Mouse (Mus musculus) heart, postnatal 4 days (tissue): Measurements from ENCODE around the gene Strbp. TPM values are rescaled to one million over a fixed set of nuclear protein-coding genes. Genes with fewer than 3 reads are reported as not detected.
A peak's percentile ranks its signal among the peaks of the same experiment; 100 is the strongest.
"Not testable (repeated sequence)": the region's sequence is repeated elsewhere in the genome, so short reads cannot be mapped to it uniquely, and the experiment has no call there.

Experiments
- DNase-seq: peaks from one replicate; pipeline ENCODE4 v3.0.0; 2021
- total RNA-seq, 2 experiments: library from RNA; stranded (reverse); gene quantifications; 2 replicates each; pipeline ENCODE4 v1.2.3; 2021

Strbp gene
- total RNA-seq, 2 experiments from 2014 or later: 33.0 to 33.4 TPM

DNA sequence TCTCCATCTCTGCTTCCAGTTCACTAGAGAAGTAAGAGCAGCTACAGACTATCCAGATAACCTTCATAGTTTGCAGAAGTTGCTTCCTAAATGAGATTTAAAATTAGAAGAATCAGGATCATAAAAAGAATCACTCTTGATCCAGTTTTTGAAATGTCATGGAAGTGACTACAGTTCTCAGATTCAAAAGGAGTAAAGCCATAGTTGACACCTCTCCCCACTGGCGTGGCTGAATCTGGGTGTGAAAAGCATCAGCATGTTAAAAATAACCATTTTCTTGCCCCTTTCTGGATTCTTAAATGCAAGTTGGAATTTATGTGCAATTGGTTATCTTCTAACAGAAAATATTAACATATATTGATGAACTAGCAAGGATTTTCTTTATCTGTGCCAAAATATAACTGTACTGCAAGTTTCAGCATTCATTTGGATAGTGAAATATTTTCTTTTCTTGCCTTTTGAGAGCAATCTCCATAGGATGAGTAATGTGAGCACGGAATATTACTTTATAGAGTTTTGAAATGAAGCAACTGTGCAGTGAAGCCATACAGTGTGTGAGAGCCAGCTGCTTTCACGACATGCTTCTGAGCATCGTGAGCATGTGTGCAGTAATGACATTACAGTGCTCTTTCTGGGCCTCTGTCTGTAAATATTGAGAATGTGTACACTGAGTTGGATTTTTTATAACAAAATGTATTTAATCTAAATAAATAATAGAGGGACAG is 184.9 kb downstream of the Strbp start:
- no peak for DNase-seq

- peak; percentile 11 for DNase-seq
These were observed 186.7 kb downstream of the Strbp start for GRCm38 (mm10) chr2:37516922-37517462.

- no peak for DNase-seq
These were observed 187.5 kb downstream of the Strbp start, which contains the start of gene Gpr21 for GRCm38 (mm10) chr2:37516030-37516710. Gene Gpr21 (plus strand): TSS chr2:37516332.

DNA sequence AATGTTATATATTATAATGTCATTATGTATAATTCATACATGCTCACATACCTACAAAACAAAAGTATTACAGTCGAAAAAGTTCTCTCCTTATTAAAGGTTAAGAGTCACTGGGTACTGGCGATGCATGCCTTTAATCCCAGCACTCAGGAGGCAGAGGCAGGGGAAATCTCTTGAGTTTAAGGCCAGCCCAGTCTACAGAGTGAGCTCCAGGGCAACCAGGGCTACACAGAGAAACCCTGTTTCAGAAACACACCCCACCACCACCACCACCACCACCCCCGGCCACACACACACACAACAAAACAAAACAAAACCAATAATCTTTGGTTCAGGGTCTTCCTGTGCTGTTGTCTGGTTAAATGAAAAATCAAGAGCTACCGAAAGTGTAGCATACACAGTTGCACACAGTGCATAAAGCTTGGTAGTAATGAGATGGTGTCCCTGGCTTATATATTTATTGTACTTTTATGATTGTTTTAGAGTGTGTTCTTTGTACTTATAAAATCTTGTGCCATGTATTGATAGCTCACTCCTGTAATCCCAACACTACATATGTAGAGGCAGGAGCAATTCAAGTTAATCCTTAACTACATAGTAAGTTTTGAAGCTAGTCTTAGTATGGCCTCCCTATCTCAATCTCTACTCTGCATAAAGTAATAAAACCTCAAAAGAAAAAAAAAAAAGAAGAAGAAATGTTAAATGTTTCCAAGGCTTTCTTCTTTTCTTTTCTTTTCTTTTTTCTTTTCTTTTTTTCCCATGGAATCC is 192.3 kb downstream of the Strbp start:
- no peak for DNase-seq

- not testable (repeated sequence) for DNase-seq
These were observed 197.8 kb downstream of the Strbp start for GRCm38 (mm10) chr2:37505856-37506255.

GRCm38 (mm10) chr2:37497321-37497720 is 206.3 kb downstream of the Strbp start:
- DNase-seq: no peak

DNA sequence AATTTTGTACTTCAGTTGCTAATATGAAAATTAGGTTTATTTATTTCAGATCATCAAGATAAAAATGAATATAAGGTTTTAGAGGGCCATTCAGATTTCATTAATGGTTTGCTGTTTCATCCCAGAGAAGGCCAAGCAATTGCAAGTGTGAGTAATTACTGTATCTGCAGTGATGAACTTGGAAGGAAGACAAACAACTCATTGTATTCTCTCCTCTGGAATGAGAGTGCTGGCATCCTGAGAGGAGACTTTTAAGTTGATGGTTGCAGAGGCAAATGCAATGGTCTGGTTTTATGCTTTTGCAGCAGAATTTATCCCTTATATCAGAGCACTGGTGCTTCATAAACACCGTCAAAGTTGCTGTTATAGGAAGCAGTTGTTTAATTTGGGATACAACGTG is 214.7 kb downstream of the Strbp start:
- no peak for DNase-seq

- DNase-seq: no peak
These were observed 217.3 kb downstream of the Strbp start for GRCm38 (mm10) chr2:37486408-37486807.

- peak; percentile 32 for DNase-seq
These were observed 218.3 kb downstream of the Strbp start for GRCm38 (mm10) chr2:37485370-37485769.

- DNase-seq: no peak
These were observed 219.5 kb downstream of the Strbp start for GRCm38 (mm10) chr2:37484165-37484564.

- no peak for DNase-seq
These were observed 223.6 kb downstream of the Strbp start for GRCm38 (mm10) chr2:37480039-37480438.

- no peak for DNase-seq
These were observed 224.1 kb downstream of the Strbp start for GRCm38 (mm10) chr2:37479559-37479958.

- no peak for DNase-seq
These were observed 237.4 kb downstream of the Strbp start for GRCm38 (mm10) chr2:37466266-37466665.

GRCm38 (mm10) chr2:37460707-37461106 is 243.0 kb downstream of the Strbp start:
- no peak for DNase-seq

DNA sequence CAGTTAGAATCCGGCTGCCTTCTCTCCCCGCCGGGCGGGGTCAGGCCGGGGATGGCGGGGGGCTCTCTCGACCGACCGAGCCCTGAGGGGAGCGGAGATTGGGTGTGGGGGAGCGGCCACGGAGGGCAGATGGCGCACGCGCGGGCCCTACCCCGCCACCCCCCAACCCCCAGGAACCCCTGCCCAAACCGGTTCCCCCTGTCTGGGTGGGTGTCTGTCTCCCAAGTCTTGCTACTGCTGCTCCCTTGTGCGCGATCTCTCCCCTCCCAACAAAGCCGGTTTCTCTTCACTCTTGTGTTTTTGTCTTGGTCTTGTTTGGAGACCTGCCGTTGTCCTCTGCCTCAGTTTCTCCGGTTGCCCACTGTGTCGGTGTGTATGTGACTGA is 251.3 kb downstream of the Strbp start:
- DNase-seq: no peak

DNA sequence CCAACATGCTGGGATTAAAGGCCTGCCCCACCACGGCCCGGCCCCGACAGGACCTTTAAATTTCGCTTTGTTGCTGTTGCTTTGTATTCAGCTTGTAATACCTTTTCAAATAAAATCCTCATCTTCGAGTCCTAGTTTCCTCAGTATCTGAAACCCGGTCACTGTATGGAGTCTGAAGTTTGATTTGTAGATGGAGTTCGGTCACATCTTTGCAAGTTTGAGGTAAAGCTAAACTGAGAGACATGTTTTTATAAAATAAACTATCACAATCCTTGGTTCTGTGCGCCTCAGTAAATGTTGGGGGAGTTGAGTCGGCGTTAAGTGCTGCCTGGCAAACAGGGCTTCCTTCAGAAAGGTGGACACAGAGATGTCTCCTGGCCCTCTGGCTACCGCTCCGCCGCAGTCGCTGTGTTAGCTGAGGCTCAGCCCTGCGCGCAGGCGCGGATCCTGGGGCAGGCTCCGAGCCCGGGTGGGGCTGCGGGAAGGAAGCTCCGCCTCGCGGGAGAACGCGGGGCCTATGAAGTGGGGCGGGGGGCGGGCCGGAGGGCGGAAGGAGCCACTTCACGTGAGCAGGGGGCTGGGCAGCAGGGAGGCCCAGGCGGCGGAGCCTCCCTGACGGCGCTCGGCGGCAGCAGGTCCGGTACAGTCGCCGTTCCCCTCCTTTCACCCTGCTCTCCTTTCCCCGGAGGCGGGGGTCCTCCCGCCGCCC is 251.8 kb downstream of the Strbp start:
- DNase-seq: peak; percentile 96

- peak; percentile 97 for DNase-seq
These were observed 260.8 kb downstream of the Strbp start, which contains the start of the genes Zbtb26, Zbtb6 and Rabgap1 for GRCm38 (mm10) chr2:37442611-37443591. Gene Zbtb26 (minus strand): TSS chr2:37443135. Gene Zbtb6 (minus strand): TSS chr2:37443171. Gene Rabgap1 (plus strand): TSS chr2:37443279.
